Mouse (Mus musculus) WW6 (cell line): ENCODE results near the gene Inpp5f.
"Not testable (repeated sequence)": the region's sequence is repeated elsewhere in the genome, so short reads cannot be mapped to it uniquely, and the experiment has no call there.

Source experiments
- DNase-seq: peaks from one replicate; pipeline ENCODE4 v3.0.0-alpha.2; 2013; ENCODE audit warnings: low read depth, low spot score

The Inpp5f gene

DNA sequence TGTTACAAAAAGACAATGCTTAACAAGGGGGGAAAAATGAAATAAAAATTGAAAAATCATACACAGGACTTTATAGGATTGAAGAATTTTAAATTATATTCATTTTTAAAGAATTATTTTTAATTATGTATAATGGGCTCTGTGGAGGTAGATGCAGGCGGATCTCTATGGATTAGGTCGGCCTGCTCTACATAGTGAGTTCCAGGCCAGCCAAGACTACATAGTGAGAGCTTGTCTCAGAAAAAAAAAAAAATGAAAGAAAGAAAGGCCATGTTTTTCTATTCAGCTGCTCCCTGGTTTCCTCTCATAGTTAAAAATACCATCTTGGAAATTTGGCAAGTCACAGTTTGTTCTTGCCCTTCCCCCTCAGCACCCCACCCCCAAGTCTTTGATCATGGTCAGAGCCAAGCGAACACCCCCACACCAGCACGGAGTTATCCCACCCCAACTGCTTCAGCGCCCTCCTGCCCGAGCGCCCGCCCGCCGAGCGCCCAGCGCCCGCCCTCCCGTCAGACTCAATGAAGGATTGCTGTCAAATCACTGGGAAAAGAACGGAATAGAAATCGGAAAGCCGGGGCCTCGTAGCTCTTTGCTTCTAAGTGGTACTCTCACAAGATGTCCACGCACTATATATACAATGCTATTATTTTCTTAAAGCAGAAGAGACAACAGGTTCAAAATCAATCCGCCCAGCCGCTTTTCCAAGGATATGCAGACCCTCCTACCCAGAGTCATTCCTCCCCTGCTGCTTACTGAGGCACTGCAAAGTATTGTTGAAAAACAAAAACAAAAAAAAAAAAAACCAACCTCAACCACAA, 18.8 kb upstream of the Inpp5f start:
- DNase-seq, result no peak

DNA sequence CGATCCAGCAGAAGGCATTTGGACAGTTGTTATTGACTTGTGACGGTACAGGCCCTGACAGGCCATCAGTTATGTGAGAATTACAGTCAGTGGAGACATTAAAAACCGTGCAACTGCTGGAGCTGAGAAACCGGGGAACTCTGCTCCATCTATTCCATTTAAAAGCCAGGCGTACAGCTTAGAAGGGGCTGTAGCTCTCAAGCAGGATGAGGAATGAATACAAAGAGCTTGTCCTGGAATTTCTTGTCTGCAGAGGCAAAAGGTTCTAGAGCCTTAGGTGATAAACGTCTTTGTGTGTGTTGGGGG, 18.2 kb upstream of the Inpp5f start:
- DNase-seq, result no peak

DNA sequence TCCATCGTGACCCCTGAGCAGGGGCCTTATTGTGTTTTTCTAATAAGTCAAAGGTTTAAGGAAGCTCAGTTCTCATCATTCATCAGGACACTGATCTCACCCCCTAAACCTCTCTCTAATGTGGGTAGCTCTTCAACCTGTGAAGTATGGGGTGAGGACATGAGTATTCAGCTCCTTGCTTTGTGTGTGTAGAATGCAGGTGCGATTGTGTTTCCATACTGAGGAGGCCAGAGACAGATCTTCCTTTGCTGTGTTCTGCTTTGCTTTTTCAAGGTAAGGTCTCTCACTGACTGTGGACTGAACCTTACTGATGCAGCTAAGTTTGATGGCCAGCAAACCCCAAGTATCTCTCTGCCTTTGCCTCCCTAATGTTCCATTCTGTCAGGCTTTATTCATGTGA, 14.9 kb upstream of the Inpp5f start:
- no peak for DNase-seq

DNA sequence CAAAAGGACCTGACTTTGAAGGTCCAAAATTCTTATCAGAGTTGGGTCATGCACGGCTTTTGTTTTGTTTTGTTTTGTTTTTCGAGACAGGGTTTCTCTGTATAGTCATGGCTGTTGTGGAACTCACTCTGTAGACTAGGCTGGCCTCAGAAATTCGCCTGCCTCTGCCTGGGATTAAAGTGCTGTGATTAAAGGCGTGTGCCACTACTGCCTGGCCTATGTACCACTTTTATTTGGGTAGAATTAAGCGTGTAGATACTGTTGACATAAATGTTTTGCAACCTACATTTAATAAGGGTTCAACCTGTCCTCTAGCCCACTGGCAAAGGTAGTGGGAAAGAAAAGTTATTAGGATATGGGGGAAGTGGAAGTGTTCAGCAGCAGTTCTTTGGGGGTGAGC, 12.1 kb upstream of the Inpp5f start:
- DNase-seq, result no peak

DNA sequence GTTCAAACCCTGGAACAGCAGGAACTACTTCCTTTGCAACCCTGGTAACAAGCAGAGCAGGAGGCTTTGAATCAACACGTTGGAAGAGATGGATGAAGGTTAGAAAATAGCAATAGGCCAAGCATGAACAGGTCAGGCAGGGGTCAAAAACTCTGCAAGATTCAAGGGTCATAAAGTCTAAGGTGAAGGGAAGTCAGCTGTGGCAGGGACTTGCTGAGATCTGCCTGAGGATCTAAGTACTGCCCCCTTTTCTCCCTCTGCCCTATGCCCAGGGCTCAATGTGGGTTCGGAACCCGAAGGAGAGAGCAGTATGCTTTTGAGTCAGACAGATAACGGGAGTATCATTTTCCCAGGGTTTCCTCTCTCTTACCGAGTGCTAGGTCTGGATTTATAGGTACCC, 9.3 kb upstream of the Inpp5f start:
- DNase-seq, result no peak

DNA sequence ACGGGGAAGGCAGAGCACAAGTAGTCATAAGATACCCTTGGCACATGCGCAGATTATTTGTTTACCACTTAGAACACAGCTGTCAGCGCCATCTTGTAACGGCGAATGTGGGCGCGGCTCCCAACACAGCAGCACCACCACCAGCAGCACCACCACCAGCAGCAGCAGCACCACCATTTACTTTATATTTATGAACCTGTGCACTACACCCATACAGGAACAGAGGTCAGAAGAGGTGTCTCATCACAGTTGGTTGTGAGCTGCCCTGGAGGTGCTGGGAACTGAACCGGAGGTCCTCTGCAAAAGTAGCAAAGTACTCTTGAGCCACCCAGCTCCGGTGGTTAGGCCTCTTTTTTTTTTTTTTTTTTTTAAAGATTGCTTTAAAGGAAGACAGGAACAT, 1.2 kb upstream of the Inpp5f start:
- not testable (repeated sequence) for DNase-seq

DNA sequence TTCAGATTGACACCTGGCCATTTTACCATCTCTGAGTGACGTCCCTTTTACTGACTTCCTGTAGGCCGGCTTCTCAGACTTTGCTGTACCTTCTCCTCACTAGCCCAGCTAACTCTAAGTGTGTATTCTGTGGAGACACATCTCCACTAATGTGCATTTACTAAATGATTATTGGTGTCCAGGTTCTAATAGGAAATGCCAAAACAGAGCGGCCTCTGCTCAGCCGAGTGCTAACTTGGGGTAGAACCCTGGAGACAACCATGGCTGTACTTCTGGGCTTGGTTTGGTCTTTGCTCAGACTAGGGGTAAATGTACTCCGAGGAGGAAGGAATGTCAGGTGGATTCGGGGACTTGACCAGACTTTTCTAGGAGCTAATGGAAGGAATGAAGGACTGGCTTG, 638 bp upstream of the Inpp5f start:
- DNase-seq, result no peak

DNA sequence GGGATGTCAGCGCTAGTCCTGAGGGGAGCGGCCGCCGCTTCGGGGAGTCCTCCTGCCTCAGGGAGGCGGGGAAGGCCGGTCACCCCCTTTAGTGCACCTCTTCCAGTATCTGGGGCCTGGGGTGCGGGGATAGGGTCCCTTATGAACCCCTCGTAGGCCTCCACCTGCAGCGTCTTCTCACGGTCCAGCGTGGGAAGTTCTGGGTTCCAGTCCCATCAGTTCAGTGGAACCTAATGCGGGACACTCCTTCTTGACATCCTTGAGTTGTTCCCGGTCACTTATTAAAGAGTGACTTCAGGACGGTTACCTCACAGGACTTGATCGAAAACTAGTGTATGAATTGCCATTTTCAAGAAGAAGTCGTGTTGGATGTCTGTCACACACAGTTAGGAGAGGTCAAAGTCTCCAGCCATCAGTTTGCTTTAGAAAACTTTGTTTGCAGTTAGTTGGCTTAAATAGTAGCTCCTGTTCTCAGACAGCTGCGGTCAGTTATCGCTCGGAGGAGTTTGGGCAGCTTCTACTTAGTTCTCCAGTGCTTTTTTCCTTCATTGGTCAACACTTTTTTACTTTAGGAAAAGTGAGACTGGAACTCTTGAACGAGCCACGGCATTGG, 777 bp downstream of the Inpp5f start:
- DNase-seq, result no peak

DNA sequence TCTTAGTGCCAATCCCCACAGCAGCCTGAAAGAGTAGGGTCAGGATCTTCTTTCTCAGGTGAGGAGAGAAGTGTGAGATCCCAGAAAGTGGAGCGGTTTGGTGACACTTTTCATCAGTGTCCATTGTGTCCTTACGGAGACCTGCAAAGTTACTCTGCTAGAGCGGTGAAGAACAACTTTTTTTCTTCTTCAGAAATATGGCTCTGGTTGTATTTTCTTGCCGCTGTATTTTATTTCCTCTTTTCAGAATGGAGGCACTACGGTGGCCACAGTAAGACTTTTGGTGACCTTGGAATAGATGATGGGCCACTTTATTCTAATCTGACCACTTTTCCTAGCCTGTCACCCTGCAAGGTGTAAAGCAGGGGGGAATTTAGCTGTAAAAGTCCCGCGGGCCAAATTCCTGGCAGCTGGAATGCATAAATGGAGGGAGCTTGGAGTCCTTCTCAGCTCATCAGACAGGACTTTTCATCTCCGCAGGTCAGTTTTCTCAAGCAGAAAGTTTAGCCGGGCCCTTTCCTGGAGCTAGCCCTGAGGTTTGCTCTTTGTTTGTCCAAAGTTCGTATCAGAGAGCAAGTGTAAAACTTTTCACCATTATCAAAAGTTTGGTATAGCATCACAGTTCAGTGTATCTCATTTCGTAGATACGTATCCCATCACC, 1.5 kb downstream of the Inpp5f start:
- DNase-seq, result no peak

DNA sequence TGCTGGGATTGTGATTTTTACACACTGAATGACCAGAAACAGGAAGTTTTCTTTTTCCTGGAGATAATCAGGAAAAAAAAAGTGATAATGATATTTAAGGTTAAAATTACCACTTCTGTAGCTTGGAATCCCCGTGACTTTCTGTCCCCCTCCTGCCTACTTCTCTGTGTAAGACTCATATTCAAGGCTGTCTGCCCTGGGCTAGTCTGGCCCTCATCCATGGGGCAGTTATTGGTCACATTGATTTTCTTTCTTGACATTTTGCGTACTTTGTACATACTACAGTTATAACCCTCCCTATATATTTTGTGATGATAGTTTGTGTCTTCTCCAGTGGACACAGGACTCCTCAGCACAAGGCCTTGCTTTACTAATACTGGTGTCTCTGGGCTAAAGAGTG, 2.5 kb downstream of the Inpp5f start:
- DNase-seq, result no peak

DNA sequence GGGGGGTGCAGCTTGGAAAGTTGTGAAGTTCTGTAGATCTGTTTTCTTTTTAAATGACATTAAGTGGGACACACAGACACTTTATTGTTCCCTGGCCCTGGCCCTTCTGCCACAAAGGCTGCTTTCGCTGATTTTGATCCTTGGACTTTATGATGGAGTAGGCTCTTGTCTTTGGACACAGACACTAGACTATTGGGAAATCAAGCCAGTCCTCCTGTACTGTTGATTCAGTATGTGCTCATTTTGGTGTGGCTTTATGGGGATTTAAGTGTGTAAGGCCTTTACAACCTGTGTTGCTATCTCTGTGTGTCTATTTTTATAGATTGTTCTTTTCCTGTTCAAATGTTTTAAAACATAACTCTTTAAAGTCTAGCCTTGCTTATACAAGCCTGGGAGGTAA, 6.5 kb downstream of the Inpp5f start:
- DNase-seq, result no peak

DNA sequence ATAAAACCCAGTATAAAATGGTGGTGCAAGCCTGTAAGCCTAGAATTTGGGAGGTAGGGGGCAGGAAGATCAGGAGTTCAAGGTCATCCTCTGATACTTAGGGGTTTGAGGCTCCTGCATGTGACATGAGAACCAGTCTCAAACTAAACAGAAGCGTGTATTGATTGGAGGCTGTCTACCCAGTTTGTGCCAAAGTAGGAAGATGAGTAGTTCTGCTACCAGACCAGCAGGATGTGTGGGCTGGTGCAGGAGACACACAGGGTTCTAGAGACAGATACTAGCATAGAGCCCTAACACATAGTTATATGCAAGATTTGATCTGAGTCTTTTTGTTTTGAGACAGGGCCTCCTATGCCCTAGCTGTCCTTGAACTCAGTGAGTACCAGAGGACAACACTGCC, 9.1 kb downstream of the Inpp5f start:
- DNase-seq, result no peak

DNA sequence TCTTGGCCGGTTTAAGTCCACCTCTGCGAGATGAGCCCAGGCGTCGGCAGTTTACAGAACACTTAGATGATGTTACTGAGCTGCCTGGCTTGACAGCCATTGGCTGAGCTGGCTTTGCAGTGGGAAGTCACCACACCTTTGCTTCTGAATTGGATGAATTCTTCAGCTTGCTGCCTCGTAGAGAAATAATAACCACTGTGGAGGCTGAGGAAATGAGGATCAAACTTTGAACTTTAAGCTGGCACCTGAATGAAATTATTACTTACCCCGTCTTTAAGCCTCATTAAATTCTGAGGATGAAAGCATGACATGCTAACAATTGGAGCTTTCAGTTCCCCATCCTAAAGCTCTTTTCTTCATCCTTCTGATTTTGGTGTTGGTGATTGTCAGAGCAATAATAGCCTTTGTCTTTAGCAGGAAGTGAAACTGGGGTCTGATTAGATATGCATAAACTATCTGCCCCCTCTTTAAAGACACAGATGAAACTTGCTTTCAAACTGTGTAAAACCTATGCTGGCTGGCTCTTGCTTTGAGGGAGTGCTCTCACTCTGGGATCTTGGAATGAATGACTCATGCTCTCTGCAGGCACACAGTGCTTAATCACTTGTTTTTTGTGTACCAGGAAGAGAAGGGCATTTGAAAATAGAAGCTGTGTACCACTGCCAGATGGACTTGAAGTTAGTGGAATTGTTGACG, 11.3 kb downstream of the Inpp5f start:
- DNase-seq, result no peak

DNA sequence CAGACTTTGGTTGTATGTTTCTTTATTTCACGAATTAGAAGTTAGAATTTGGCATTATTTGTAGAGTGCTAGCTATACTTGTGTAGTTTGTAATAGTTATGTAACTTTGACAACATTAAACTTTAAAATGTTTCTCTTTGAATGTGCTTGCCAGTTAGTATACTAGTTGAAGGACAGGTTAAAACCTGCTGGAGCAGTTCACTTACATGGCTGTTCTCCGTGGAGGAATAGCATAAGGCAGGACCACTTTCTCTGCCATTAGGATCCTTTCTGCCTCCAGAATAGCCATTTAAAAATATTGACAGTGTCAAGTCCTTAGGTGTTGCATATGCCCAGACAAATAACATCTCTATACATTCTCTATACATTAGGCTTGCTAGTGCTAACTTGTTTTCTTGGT, 11.9 kb downstream of the Inpp5f start:
- no peak for DNase-seq

DNA sequence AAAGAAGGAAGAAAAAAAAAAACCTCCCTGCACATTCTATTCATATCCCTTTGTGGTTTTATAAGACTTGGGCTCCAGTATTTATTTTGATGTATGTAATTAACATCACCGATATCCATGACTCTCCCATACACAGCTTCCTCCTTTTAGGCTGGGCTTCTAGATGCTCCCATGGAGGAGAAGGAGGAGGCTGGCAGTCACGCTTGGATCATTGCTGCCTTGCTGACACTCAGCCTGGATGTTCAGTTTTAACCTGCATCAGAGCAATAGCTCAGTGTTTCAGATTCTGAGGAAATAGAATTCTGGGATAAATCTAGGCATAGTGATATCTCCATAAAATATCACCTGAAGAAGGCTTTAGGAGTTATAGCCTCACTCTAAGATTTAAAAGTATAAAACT, 14.3 kb downstream of the Inpp5f start:
- no peak for DNase-seq

DNA sequence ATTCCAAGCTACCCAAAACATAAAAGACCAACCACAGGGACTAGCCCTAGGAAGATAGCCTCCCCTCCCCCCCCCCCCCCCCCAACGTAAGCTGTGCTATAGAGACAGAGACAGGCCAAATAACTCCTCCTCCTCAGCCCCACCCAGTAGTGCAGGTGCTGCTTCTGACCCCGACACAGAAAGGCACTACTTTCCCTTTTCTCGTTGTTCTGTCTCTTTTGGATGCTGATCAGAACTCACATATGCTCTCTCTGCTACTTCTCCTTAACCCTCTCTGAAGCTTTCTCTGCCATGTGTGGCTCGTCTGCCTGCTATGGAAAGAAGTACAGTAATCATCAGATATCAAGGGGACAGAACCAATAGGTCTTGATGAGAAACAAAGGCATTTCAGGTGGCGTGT, 15.5 kb downstream of the Inpp5f start:
- DNase-seq, result no peak

DNA sequence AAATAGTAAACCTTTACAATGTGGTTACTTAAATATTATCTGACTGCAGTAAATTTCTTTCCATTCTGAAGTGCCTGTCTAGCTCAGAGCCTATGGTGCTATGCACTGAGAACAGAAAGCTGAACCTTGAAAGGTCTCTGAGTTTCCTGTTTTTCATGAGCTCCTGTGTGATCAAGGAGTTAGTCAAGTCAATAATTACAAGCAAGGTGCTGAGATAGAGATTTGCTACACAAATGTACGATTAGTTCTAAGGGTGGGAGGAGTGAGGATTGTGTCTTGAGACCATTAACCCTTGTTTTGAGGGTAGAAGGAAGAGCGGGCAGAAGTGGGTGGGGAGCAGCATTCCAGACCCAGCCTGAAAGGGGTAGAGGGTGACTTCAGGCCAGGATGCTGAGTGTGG, 16.1 kb downstream of the Inpp5f start:
- DNase-seq, result no peak

DNA sequence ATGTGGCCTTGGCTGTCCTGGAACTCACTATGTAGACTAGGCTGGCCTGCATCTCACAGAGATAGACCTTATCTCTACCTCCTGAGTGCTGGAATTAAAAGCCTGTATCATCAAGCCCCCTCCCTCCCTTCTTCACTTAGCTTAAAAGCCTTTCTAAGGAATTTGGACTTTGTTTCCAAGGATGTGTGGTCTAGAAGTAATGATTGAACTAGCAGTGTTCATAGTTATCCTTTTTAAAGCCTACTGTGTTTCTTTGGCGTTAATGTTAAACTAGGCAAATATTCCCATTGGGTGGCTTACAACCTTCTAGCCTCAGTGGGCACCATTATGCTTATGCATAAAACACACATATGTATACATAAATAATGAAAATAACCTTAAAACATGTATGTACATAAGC, 16.6 kb downstream of the Inpp5f start:
- DNase-seq, result no peak

DNA sequence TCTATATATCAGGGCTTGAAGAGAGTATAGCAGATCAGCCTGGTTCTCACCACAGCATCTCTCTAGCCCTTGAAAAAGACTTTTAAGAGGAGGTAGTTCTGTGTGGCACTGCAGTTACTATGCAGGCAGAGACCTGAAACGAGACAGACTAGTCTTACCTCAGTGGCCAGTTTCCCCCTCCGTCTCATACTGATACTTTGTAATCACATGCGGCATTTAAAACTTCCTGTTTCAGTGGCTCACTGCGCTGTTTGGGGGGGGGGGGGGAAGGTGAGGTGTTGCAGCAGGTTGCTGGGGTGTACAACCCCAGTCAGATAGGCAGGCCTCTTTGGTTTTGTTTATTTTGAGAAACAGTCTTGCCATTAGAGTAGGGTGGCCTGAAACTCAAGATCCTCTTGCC, 22.0 kb downstream of the Inpp5f start:
- DNase-seq, result no peak

DNA sequence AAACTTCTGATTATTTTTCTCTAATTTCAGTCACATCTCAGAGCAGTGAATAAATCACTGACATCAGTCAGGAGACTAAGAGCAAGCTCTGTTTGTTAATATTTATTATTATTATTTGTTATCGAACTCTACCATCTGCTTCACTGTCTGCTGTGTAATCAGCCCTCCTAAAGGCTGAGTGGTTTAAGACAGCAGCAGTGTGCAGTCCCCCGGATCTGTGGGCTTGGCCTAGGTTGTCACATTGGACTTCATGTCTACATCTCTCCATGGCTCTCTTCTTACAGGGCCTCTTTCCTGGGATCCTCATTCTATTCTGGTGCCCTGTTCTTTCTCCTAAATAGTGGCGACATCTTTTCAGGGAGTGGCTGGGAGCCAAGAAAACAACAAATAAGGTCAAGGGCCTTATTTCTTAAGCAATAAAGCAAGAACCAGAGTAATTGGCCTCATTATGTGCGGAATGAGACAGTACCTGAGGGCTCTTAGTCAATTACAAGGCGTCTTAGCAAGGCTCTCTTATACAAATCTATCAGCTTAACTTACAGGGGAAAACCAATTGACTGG, 28.9 kb downstream of the Inpp5f start:
- DNase-seq, result no peak

DNA sequence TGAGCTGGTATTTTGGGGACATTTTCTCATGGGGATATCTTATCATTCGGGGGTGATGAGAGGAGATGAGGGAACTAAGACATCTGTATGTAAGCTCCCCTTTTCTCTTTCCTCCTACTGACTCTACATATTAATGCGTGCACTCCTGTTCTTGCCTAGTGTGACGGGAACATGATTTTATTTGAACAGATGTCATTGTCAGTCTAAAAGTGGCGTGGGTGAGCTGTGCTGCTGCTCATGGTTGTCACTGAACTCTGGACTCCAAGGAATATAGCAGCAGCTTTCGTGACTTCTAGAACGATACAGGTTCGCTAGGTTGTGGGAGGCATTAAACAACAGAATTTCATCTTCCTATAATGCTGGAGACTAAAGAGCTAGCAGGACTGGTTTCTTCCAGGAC, 30.4 kb downstream of the Inpp5f start:
- DNase-seq, result no peak

DNA sequence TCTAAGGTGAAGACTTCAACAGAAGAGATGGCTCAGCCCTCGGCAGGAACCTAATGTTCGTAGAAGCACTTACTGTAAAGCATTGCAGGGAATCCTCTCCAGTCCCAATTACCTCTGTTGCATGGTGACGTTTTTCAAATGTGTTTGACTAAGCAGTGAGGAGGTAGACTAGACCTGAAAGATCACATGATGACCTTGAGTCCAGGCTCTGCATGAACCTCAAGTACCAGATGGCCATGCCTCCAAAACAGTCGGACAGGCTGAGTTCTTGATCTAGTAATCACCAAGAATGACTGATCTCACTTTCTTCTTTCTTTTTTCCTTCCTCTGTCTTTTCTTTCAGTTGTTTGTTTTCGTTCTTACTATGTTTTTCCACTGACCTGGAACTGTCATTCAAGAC, 31.3 kb downstream of the Inpp5f start:
- DNase-seq, result no peak
